ENCODE assay signal across 22 mouse cellular contexts in genomic region chrX:142678499-142679474, GRCm38 (mm10). TPM values are rescaled to one million over a fixed set of nuclear protein-coding genes. Genes with fewer than 3 reads are reported as not detected.
A peak's percentile ranks its signal among the peaks of the same experiment; 100 is the strongest.
DNase-seq lines count a peak whose midpoint lies in the region; ATAC-seq and TF ChIP-seq lines count a peak whose summit lies in the region.
"Had no signal": no experiment of that assay in that cellular context is flagged by ENCODE, and none has a peak within 500 bp of the region (broad histone marks: within the 10 kb centered on the region; RNA-seq: fewer than 3 reads in every experiment).

No protein-coding gene starts in this region.

- H3K9ac ChIP-seq in MEL (ENCODE audit: control insufficient read depth, low read depth, low read length, poor library complexity, severe bottlenecking), result peak overlapping the region; percentile 89
- peak overlapping the region; percentile 49 for H3K9ac ChIP-seq in liver, embryonic 13.5 days
- H3K9ac ChIP-seq: hindbrain, embryonic 12.5 days had no signal

- H3K9me3 ChIP-seq in MEL (replicated peaks; ENCODE audit: insufficient read depth, low read length), result no peaks in the 10 kb centered on the region
- no peaks in the 10 kb centered on the region for H3K9me3 ChIP-seq in liver, embryonic 13.5 days (replicated peaks)
- H3K9me3 ChIP-seq: forebrain, embryonic 10.5 days; hindbrain, embryonic 12.5 days had no signal

- no peaks in the 10 kb centered on the region for H3K27me3 ChIP-seq in MEL (ENCODE audit: control insufficient read depth in 1 of 2, insufficient read depth in 2 of 2, low read length in 2 of 2)
- no peaks in the 10 kb centered on the region; the same call in 1 of the 2 replicates for H3K27me3 ChIP-seq in liver, embryonic 13.5 days
- no peaks in the 10 kb centered on the region for H3K27me3 ChIP-seq in splenic B cell, adult 2 months (ENCODE audit: control insufficient read depth, insufficient read depth, low read length, poor library complexity, severe bottlenecking)

- TF ChIP-seq CTCF in MEL (IDR thresholded peaks at IDR 0.05 in 2 of 3, conservative IDR thresholded peaks at IDR 0.05 in 1 of 3; ENCODE audit: control insufficient read depth in 1 of 3, insufficient read depth in 1 of 3, low read depth in 2 of 3, low read length in 3 of 3, poor library complexity in 1 of 3, severe bottlenecking in 1 of 3), result no peak

- peak; percentile 84 to 96 for TF ChIP-seq EP300 in MEL (IDR thresholded peaks at IDR 0.05; ENCODE audit: low read depth in 1 of 2, low read length in 2 of 2)

- peak overlapping the region; percentile 98 for H3K27ac ChIP-seq in MEL (ENCODE audit: control insufficient read depth, low read depth, low read length)
- H3K27ac ChIP-seq in liver, embryonic 13.5 days, result peak overlapping the region; percentile 89
- H3K27ac ChIP-seq: heart, adult 2 months; hindbrain, embryonic 12.5 days; layer of hippocampus, adult 2 months; stomach, postnatal 0 days had no signal

- H3K36me3 ChIP-seq in MEL (ENCODE audit: control insufficient read depth in 1 of 2, insufficient read depth in 2 of 2, low read length in 2 of 2), result peaks cover 0 to 29% of the 10 kb centered on the region in 2 experiments; a peak in 2 of 4 replicates
- H3K36me3 ChIP-seq in liver, embryonic 13.5 days, result no peaks in the 10 kb centered on the region
- no peaks in the 10 kb centered on the region for H3K36me3 ChIP-seq in splenic B cell, adult 2 months (ENCODE audit: control insufficient read depth, insufficient read depth, low read length, poor library complexity, severe bottlenecking)
- H3K36me3 ChIP-seq: forebrain, embryonic 10.5 days; hindbrain, embryonic 12.5 days had no signal

- peak; percentile 93 for DNase-seq in MEL (ENCODE audit: low read depth, low spot score)
- DNase-seq in c-Kit-positive CD71-positive TER-119-positive erythroid progenitor cells, embryonic 14.5 days (ENCODE audit: low spot score), result peak; percentile 44
- peak; percentile 50 for DNase-seq in liver, embryonic 13.5 days
- DNase-seq in splenic B cell, adult 2 months (ENCODE audit: low read depth, low spot score), result peak; percentile 3
- DNase-seq in adrenal gland, postnatal 4 days (ENCODE audit: low spot score in 2 of 2), result no peak
- DNase-seq in left cerebral cortex, adult 9 months (ENCODE audit: low spot score in 2 of 2), result no peak
- no peak for DNase-seq in embryo, embryonic 10.5 days (ENCODE audit: low spot score)
- DNase-seq in layer of hippocampus, adult 8-10 months (ENCODE audit: low spot score in 2 of 2), result no peak
- DNase-seq: cerebellum, postnatal 10 days; embryo, embryonic 11 days; heart, adult 2 months; kidney, adult 2 months; kidney, postnatal 14 days; left cerebral cortex, postnatal 4 days; lung, adult 18-20 months; lung, postnatal 14 days; right cerebral cortex, postnatal 25 days had no signal

- peaks cover 6 to 33% of the 10 kb centered on the region in 2 experiments for H3K4me1 ChIP-seq in MEL (ENCODE audit: control insufficient read depth in 1 of 2, insufficient read depth in 2 of 2, low read length in 2 of 2)
- H3K4me1 ChIP-seq in liver, embryonic 13.5 days (replicated peaks), result peaks cover 48% of the 10 kb centered on the region

- peak overlapping the region; percentile 87 for H3K4me2 ChIP-seq in liver, embryonic 13.5 days

- TF ChIP-seq RAD21 in MEL (IDR thresholded peaks at IDR 0.05; ENCODE audit: low read depth, low read length), result no peak

- 21% methylated on average over 13 of the region's 13 CpGs for WGBS in liver, embryonic 13.5 days (ENCODE audit: insufficient replicate concordance)

- H3K79me2 ChIP-seq in MEL (ENCODE audit: control insufficient read depth, insufficient read depth, low read length, poor library complexity), result peaks cover 23% of the 10 kb centered on the region

- peak; percentile 32 to 65; a peak in 2 of 4 replicates for TF ChIP-seq POLR2A in MEL (IDR thresholded peaks at IDR 0.05; ENCODE audit: control insufficient read depth in 1 of 2, insufficient read depth in 1 of 2, low read depth in 1 of 2, low read length in 2 of 2, poor library complexity in 1 of 2)

- ATAC-seq in liver, embryonic 13.5 days (ENCODE audit: low read depth), result peak; percentile 58
- ATAC-seq: midbrain, embryonic 16.5 days had no signal

- peak overlapping the region; percentile 47 to 71 for H3K4me3 ChIP-seq in MEL (ENCODE audit: control insufficient read depth in 1 of 2, insufficient read depth in 1 of 2, low read depth in 2 of 2, low read length in 2 of 2)
- peak overlapping the region; percentile 27; the same call in 1 of the 2 replicates for H3K4me3 ChIP-seq in liver, embryonic 13.5 days (replicated peaks)
- H3K4me3 ChIP-seq: heart, adult 2 months; hindbrain, embryonic 12.5 days; layer of hippocampus, adult 2 months had no signal

TF ChIP-seq in MEL, 35 proteins besides CTCF, POLR2A, EP300 and RAD21:
- TF ChIP-seq KAT2A (conservative IDR thresholded peaks at IDR 0.05; ENCODE audit: low read depth, low read length) (0 out of 2 replicates have a peak, but pooled peaks have one; percentile 19), E2F4 (IDR thresholded peaks at IDR 0.05; ENCODE audit: borderline replicate concordance, low read depth, low read length) (no peak), MAZ (IDR thresholded peaks at IDR 0.05; ENCODE audit: low read depth, low read length) (peak; percentile 96), ZMIZ1 (IDR thresholded peaks at IDR 0.05; ENCODE audit: low read depth, low read length) (peak; percentile 49; the same call in 1 of the 2 replicates), TBP (IDR thresholded peaks at IDR 0.05; ENCODE audit: low read depth, low read length) (peak; percentile 70), MXI1 (IDR thresholded peaks at IDR 0.05; ENCODE audit: low read depth, low read length) (peak; percentile 52), MAX (IDR thresholded peaks at IDR 0.05; ENCODE audit: low read length) (peak; percentile 4; the same call in 1 of the 2 replicates), ZKSCAN1 (IDR thresholded peaks at IDR 0.05; ENCODE audit: low read depth, low read length) (no peak), MAFK (IDR thresholded peaks at IDR 0.05; ENCODE audit: borderline replicate concordance, low read depth, low read length) (no peak), MYB (IDR thresholded peaks at IDR 0.05; ENCODE audit: low read depth, low read length) (peak; percentile 89), POLR2AphosphoS5 (IDR thresholded peaks at IDR 0.05; ENCODE audit: borderline replicate concordance, low read depth, low read length) (no peak), SIN3A (IDR thresholded peaks at IDR 0.05; ENCODE audit: low read length) (peak; percentile 75), JUND (IDR thresholded peaks at IDR 0.05; ENCODE audit: low read depth, low read length) (no peak), USF1 (IDR thresholded peaks at IDR 0.05; ENCODE audit: low read depth, low read length) (no peak), TCF12 (IDR thresholded peaks at IDR 0.05; ENCODE audit: low read depth, low read length) (peak; percentile 89), NRF1 (IDR thresholded peaks at IDR 0.05; ENCODE audit: insufficient read depth, low read depth, low read length, poor library complexity, severe bottlenecking) (no peak), MYC (IDR thresholded peaks at IDR 0.05; ENCODE audit: low read depth, low read length) (no peak), NELFE (IDR thresholded peaks at IDR 0.05; ENCODE audit: low read depth, low read length) (no peak; the same call in 1 of the 2 replicates), ETS1 (IDR thresholded peaks at IDR 0.05; ENCODE audit: low read depth, low read length) (peak; percentile 82; the same call in 1 of the 2 replicates), UBTF (IDR thresholded peaks at IDR 0.05; ENCODE audit: borderline replicate concordance, insufficient read depth, low read depth, low read length) (no peak), RCOR1 (IDR thresholded peaks at IDR 0.05; ENCODE audit: low read depth, low read length) (peak; percentile 75), CHD2 (IDR thresholded peaks at IDR 0.05; ENCODE audit: low read length) (no peak), SMC3 (IDR thresholded peaks at IDR 0.05; ENCODE audit: low read depth, low read length) (no peak), CHD1 (IDR thresholded peaks at IDR 0.05; ENCODE audit: low read depth, low read length) (peak; percentile 90; the same call in 1 of the 2 replicates), ZNF384 (IDR thresholded peaks at IDR 0.05; ENCODE audit: low read depth, low read length) (no peak), USF2 (IDR thresholded peaks at IDR 0.05; ENCODE audit: borderline replicate concordance in 1 of 2, insufficient read depth in 1 of 2, low read depth in 1 of 2, low read length in 2 of 2) (no peak), POLR2AphosphoS2 (IDR thresholded peaks at IDR 0.05; ENCODE audit: low read length) (0 out of 2 replicates have a peak, but pooled peaks have one; percentile 35), TAL1 (IDR thresholded peaks at IDR 0.05; ENCODE audit: low read length) (peak; percentile 65), GABPA (IDR thresholded peaks at IDR 0.05; ENCODE audit: low read depth, low read length) (no peak), HCFC1 (IDR thresholded peaks at IDR 0.05; ENCODE audit: low read depth, low read length) (peak; percentile 52; the same call in 1 of the 2 replicates), ELF1 (IDR thresholded peaks at IDR 0.05; ENCODE audit: low read depth, low read length) (peak; percentile 42; the same call in 1 of the 2 replicates), GATA1 (IDR thresholded peaks at IDR 0.05; ENCODE audit: low read depth, low read length) (peak; percentile 81), MEF2A (IDR thresholded peaks at IDR 0.05; ENCODE audit: extremely low read depth, insufficient replicate concordance, low read depth, low read length, poor library complexity, severe bottlenecking) (no peak), BHLHE40 (IDR thresholded peaks at IDR 0.05; ENCODE audit: borderline replicate concordance, low read depth, low read length) (no peak), ZC3H11A (IDR thresholded peaks at IDR 0.05; ENCODE audit: low read depth, low read length) (no peak)
TF ChIP-seq in MEL: peak in this region for 17.

RNA-seq across cellular contexts. Expression of gene Tmem164, which starts 2.4 kb away (rescaled TPM):
- total RNA-seq in MEL (2012; rRNA removed), result 92.4 and 94.1 TPM in 2 replicates
- polyA plus RNA-seq in MEL (2012; ENCODE audit: insufficient read depth in 1 of 2, insufficient read length in 2 of 2, low read depth in 1 of 2, low replicate concordance in 2 of 2, missing spikeins in 1 of 2), result 10 to 100 TPM; 34.3 to 72.8 TPM
- polyA plus RNA-seq in liver, embryonic 13.5 days (2015; fragmentation: Nextera tagmentation; extraction: Ambion mirVana), result 24.1 and 29.7 TPM in 2 replicates
- total RNA-seq in adrenal gland, postnatal 4 days (2021), result 10 to 100 TPM; 64.3 to 68.8 TPM
- 10 to 100 TPM; 17.0 to 19.5 (median 18.7) TPM for total RNA-seq in layer of hippocampus, adult 8-10 months (2022)

Comparison
In these comparisons a context has a peak if more than half of its experiments do, and no peak if none do; other contexts are left out.
1. DNase-seq: peak in MEL (single experiment), c-Kit-positive CD71-positive TER-119-positive erythroid progenitor cells, embryonic 14.5 days (single experiment), liver, embryonic 13.5 days (single experiment) and splenic B cell, adult 2 months (single experiment); none in adrenal gland, postnatal 4 days (0 of 2), left cerebral cortex, adult 9 months (0 of 2), embryo, embryonic 10.5 days (single experiment) and layer of hippocampus, adult 8-10 months (0 of 2).